ENCODE assay signal across 8 mouse cellular contexts in the genomic region with DNA sequence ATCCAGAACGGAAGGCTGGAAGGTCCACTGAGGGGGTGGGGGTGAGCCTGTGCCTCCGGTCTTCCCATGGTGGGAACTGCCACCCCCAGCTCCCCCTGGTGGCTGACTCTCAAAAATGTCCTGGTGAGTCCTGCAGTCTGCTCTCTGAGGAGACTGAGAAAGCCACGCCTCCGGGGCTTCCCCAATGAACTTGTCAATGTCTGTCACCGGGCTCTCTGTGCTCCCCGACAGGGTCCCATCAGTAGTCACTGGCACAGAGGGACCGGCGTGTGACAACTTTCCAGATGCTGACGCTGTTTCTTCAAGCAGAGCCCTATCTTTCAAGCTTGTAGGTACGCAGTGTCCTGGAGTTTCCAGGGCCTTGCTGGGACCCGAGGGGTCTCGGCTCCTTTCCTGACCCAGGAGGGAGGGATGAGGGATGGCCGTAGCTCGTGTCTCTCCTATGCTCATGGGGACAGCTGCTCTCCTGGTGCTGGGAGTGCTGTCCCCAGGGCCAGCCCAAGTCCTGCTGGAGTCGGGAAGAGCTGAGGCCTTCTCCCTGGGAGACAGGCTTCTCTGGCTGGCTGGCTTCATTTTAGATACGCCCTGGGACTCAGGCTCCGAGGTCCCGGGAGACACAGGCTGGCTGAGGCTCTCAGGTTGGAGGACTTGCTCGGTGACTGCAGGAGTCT. TPM values are rescaled to one million over a fixed set of nuclear protein-coding genes. Genes with fewer than 3 reads are reported as not detected.
A peak's percentile ranks its signal among the peaks of the same experiment; 100 is the strongest.
DNase-seq lines count a peak whose midpoint lies in the region; ATAC-seq and TF ChIP-seq lines count a peak whose summit lies in the region.

No protein-coding gene starts in this region.

- H3K27ac ChIP-seq in cerebellum, adult 2 months (ENCODE audit: insufficient read depth, low read length), result no peak overlapping the region
- H3K27ac ChIP-seq in forebrain, postnatal 0 days (ENCODE audit: low read depth, low read length), result no peak overlapping the region
- peak overlapping the region; percentile 50 for H3K27ac ChIP-seq in lung, embryonic 16.5 days (ENCODE audit: low read length)

- no peak for TF ChIP-seq POLR2A in cerebellum, adult 2 months (IDR thresholded peaks at IDR 0.05; ENCODE audit: borderline replicate concordance, insufficient read depth, low read length)

- H3K4me1 ChIP-seq in cerebellum, adult 2 months (ENCODE audit: control insufficient read depth, insufficient read depth, low read length), result peaks cover 9% of the 10 kb centered on the region
- H3K4me1 ChIP-seq in forebrain, postnatal 0 days (ENCODE audit: insufficient read depth), result peaks cover 9% of the 10 kb centered on the region; the same call in 1 of the 2 replicates
- H3K4me1 ChIP-seq in lung, embryonic 16.5 days (replicated peaks; ENCODE audit: control insufficient read depth, insufficient read depth, low read length), result peaks cover 14% of the 10 kb centered on the region

- peak; percentile 80 for ATAC-seq in forebrain, postnatal 0 days
- ATAC-seq in lung, embryonic 16.5 days (ENCODE audit: low read depth), result peak; percentile 92

- DNase-seq in MEL-GATA-1-ER (ENCODE audit: extremely low read depth, low read depth), result peak; percentile 96
- DNase-seq in cerebellum, adult 2 months, result peak; percentile 60
- DNase-seq in forebrain, postnatal 0 days, result peak; percentile 78
- DNase-seq in heart, postnatal 4 days, result peak; percentile 95
- peak; percentile 61 to 65 for DNase-seq in layer of hippocampus, adult 8-10 months (ENCODE audit: low spot score in 2 of 2)
- DNase-seq in ovary, postnatal 10 days (ENCODE audit: low spot score), result peak; percentile 53
- DNase-seq in thymus, postnatal 14 days, result peak; percentile 94

- 12% methylated on average over 19 of the region's 19 CpGs for WGBS in cerebellum, adult 2 months
- 6% methylated on average over 19 of the region's 19 CpGs for WGBS in forebrain, postnatal 0 days
- 8% methylated on average over 19 of the region's 19 CpGs for WGBS in lung, embryonic 16.5 days

- H3K9me3 ChIP-seq in forebrain, postnatal 0 days (ENCODE audit: low read length), result no peaks in the 10 kb centered on the region
- no peaks in the 10 kb centered on the region for H3K9me3 ChIP-seq in lung, embryonic 16.5 days (ENCODE audit: control insufficient read depth, low read length)

- no peaks in the 10 kb centered on the region for H3K36me3 ChIP-seq in forebrain, postnatal 0 days (ENCODE audit: insufficient read depth)
- no peaks in the 10 kb centered on the region for H3K36me3 ChIP-seq in lung, embryonic 16.5 days (ENCODE audit: control insufficient read depth, insufficient read depth, low read length)

- no peak overlapping the region for H3K9ac ChIP-seq in forebrain, postnatal 0 days
- H3K9ac ChIP-seq in lung, embryonic 16.5 days (ENCODE audit: low read length), result peak overlapping the region; percentile 58

- H3K27me3 ChIP-seq in cerebellum, adult 2 months (ENCODE audit: control insufficient read depth, insufficient read depth, low read length), result no peaks in the 10 kb centered on the region
- no peaks in the 10 kb centered on the region for H3K27me3 ChIP-seq in forebrain, postnatal 0 days (ENCODE audit: insufficient read depth, low read length)
- no peaks in the 10 kb centered on the region for H3K27me3 ChIP-seq in lung, embryonic 16.5 days (ENCODE audit: control insufficient read depth, insufficient read depth, low read depth, low read length)

- TF ChIP-seq CTCF in cerebellum, adult 2 months (IDR thresholded peaks at IDR 0.05; ENCODE audit: borderline replicate concordance, insufficient read depth, low read depth, low read length), result peak; percentile 64; the same call in 1 of the 2 replicates
- peak; percentile 72 for TF ChIP-seq CTCF in forebrain, postnatal 0 days (IDR thresholded peaks at IDR 0.05; ENCODE audit: low read depth)

- peak overlapping the region; percentile 37 for H3K4me2 ChIP-seq in forebrain, postnatal 0 days (ENCODE audit: low read depth)
- H3K4me2 ChIP-seq in lung, embryonic 16.5 days (ENCODE audit: low read depth, low read length), result peak overlapping the region; percentile 56

- no peak overlapping the region for H3K4me3 ChIP-seq in cerebellum, adult 2 months (replicated peaks; ENCODE audit: insufficient read depth, low read depth, low read length)
- H3K4me3 ChIP-seq in forebrain, postnatal 0 days (ENCODE audit: low read depth, low read length), result peak overlapping the region; percentile 11; the same call in 1 of the 2 replicates
- H3K4me3 ChIP-seq in lung, embryonic 16.5 days (ENCODE audit: low read length), result peak overlapping the region; percentile 43

RNA-seq across cellular contexts. Expression of a gene that starts 54.1 kb away (rescaled TPM):
- not detected in 2 replicates for polyA plus RNA-seq in cerebellum, adult 2 months (2012; rRNA removed)
- not detected in 2 replicates for total RNA-seq in forebrain, postnatal 0 days (2014; rRNA removed)
- polyA plus RNA-seq in forebrain, postnatal 0 days (2015; fragmentation: Nextera tagmentation; extraction: Ambion mirVana), result 0.72 and 2.1 TPM in 2 replicates
- under 1 TPM in 1 of 2 experiments, not detected in 1; 0.91 TPM for total RNA-seq in heart, postnatal 4 days (2021)
- 1 to 10 TPM in 1 of 4 experiments, not detected in 3; 1.6 TPM for total RNA-seq in layer of hippocampus, adult 8-10 months (2022)
- polyA plus RNA-seq in lung, embryonic 16.5 days (2015; fragmentation: Nextera tagmentation; extraction: Ambion mirVana), result 0.67 TPM in 1 of 2 replicates, not detected in the other

RNA-seq across cellular contexts. Expression of a gene that starts 54.5 kb away (rescaled TPM):
- polyA plus RNA-seq in cerebellum, adult 2 months (2012; rRNA removed), result 89.1 and 91.2 TPM in 2 replicates
- 78.5 and 106 TPM in 2 replicates for total RNA-seq in forebrain, postnatal 0 days (2014; rRNA removed)
- polyA plus RNA-seq in forebrain, postnatal 0 days (2015; fragmentation: Nextera tagmentation; extraction: Ambion mirVana), result 45.0 and 51.3 TPM in 2 replicates
- 10 to 100 TPM; 88.7 to 89.1 TPM for total RNA-seq in heart, postnatal 4 days (2021)
- total RNA-seq in layer of hippocampus, adult 8-10 months (2022), result 10 to 100 TPM; 80.3 to 88.4 (median 83.4) TPM
- polyA plus RNA-seq in lung, embryonic 16.5 days (2015; fragmentation: Nextera tagmentation; extraction: Ambion mirVana), result 71.3 and 72.0 TPM in 2 replicates
